Mouse (Mus musculus) 3T3-L1 (cell line): ENCODE results near the gene Metap1.
A peak's percentile ranks its signal among the peaks of the same experiment; 100 is the strongest.

Experiments
- DNase-seq: peaks from one replicate; pipeline ENCODE4 v3.0.0-alpha.2; 2015; ENCODE audit warnings: low read depth, low spot score

The Metap1 gene

DNA sequence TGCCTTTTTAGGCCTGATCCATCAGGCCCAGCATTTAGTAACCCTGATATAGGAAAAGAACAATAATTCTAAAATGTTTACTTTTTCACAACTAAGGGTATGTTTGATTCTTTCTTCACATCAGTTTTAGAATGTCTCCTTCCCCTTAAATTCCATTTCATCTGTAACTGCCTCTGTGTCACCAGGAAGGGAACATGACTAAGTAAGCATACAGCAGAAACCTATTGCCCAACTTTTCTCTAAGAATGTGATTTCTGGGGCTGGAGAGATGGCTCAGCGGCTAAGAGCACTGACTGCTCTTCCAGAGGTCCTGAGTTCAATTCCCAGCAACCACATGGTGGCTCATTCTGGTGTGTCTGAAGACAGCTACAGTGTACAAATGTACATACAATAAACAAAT lies 35.1 kb downstream of the Metap1 start:
- peak; percentile 41 for DNase-seq

DNA sequence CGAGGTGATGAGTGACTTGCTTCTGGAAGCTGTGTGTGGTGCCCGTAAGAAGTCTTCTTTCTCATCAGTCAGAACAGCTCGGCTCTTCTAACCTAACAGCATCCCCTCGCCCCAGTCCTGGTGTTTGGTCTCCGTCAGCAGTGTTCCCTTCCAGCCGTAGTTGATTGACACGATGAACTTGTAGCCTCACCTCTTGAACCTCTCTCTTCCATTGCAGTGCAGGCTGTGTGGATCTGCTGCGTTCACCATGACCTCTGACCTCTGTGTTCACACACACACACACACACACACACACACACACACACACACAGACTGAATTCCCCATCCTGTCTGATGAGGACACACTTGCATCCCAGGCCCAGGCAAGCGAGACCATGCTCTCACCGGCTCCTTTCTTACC lies 37.1 kb downstream of the Metap1 start:
- no peak for DNase-seq

DNA sequence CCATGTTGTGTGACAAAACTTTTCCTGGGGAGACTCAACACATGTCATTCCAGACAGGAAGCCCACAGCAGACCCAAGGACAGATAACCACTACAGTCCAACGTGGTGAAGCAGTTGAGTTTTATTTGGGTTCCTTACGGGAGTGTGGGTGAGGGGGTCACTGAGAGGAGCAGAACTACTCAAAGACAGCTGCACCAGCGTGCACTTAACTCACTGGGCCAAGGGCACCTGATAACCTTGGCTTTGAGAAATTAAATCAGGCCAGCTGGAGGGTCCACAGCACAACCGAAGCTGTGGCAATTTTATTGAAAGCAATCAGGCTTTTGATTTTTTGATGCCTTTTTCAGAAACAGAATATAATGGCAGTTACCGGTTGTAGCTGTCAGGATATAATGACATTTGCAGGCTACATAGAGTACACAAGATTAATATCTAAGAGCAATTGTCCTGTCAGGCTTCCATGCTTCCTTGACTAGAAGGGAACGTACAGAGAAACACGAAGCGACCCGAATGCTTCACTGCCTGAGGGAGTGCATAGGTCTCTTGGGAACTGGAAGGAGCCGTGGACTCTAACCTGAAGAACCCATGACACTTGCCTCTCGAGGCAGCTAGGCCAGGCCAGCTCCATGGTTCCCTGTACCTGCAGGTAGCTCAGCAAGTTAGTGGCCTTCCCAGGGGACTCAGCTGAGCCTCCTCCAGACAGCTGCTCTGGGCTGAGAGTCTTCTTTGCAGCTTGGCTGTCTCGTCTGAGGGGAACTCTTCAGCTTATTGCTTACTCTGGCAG lies 41.0 kb downstream of the Metap1 start:
- no peak for DNase-seq

DNA sequence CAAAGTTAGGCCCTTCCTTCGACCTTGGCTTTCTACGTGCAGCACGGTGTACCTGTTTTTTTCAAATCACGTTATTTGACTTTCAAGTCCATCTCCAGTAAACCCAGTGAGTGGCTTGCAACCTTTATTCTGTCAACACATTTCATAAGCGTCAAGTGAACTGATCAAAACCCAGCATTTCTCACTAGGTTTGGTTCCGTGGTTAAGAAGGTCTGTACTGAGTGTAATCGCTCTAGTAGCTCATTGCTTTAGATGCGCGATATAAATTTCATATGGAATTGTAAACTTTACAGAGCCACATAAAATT lies 45.9 kb downstream of the Metap1 start:
- no peak for DNase-seq

DNA sequence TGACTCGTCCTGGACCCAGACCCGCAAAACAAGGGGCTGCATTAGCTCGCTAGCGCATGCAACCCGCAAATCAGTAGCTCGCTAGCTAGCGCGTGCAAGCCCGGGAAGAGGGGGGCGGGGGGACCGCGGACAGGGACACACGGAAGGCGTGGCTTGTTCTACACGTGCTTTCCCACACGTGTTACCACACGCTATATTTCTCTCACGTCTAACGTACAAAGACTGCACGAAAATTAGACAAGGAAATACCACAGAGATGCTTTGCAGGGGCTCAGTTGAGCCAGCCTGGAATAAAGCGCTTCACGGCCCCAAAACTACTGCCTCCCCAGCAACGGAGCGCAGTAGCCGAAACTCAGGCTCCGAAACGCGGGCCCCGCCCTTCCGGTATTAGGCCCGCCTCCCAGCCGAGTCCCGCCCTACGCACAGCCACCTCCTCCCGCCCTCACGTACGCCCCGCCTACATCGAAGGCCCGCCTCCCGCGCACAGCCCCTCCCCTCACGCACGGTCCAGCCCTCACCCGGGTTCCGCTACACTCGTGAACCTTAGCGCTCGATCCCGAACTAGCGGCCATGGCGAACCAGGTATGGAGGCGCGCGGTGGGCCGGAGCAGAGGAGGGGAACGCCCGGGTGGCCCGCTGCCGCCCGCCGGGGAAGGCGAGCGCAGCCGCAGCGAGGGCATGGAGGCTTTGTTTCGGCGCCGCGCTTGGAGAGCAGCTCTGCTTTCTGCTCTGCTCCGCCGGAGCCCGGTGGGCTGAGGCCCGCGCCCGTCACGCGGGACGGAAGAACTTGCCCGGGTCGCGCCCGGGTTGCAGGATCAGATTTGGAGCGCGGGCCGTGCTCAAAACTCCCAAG lies 46.5 kb downstream of the Metap1 start, which contains the start of gene Adh5:
Adh5 (plus strand) TSS at position 482 of the 853 bp plus-strand sequence.
- peak; percentile 90 for DNase-seq

DNA sequence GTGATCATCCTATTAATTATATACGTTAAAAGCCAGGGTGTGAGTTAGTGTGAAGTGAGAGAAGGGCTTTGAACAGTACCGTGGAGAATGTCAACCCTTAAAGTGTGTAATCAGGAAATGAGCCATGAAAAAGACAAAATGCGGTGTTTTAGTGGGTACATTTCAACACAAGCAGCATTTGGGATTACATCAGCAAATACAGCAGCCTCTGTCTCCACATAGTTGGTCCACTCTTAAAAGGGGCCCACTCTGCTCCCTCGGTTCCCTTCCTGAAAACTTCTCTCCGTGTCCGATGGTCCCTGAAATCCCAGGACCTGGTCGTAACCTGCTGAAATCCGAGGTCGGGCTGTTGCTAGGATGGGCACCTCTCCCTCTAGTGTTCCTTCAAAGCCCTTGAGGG lies 47.1 kb downstream of the Metap1 start:
- DNase-seq = no peak

DNA sequence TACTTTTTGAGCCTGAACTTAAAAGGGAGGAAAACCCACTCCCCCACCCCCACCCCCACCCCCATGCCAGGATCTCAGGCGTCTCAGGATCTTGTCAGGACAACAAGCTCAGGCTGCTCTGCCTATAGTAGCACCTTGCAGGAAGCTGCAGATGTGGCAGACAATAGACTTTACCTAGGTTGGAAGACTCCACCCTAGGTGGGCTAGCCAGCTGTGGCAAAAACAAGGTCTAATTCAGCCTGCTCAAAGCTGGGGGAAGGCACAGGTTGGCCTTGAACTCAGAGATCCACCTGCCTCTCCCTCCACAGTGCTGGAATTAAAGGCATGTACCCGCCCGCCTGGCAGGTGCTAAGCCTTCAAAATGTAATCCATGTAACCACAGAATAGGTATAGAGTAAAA lies 50.6 kb downstream of the Metap1 start:
- DNase-seq = no peak

DNA sequence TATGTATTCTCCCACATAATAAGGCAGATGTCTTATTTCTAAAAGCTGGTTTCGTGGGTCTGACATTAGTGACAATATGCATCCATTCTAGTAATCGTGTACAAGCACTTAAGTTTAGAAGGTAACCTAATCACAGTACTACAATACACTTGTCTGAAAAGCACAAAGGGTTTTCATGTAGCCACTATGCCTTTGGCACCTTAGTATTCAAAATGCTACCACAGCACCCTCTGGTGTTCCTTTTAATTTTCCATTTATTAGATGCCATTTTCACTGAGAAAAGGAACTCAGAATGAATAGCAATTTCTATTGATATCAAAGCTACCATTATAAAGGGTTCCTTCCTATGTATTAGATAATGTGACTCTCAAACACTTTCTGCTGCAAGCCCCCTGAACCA lies 57.5 kb downstream of the Metap1 start:
- peak; percentile 72 for DNase-seq

DNA sequence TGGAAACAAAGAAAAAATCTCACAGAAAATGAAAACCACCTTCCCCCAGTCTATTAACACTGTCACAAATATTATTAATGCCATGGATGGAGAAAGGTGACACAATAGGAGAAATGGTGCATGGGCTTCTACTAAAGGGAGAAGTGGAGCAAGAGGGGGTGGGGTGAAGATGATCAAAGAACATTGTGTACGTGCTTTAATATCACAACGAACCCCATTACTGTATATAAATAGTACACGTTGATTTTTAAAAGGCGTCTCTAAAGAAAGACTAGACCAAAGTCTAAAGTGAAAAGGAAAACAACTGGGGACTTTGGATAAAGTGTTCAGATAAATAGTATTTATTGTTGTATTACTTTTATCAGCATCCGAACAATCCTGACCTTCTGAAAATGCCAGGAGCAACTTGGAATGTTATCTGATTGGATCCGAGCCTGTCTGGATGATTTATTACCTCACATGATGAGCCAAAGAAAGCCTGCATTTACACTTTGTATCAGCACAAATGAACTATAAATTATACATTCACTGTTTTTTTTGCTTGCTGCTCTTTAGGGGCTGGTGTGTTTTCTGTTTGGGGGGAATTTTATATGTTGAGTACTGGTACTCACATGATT lies 58.8 kb downstream of the Metap1 start:
- no peak for DNase-seq

DNA sequence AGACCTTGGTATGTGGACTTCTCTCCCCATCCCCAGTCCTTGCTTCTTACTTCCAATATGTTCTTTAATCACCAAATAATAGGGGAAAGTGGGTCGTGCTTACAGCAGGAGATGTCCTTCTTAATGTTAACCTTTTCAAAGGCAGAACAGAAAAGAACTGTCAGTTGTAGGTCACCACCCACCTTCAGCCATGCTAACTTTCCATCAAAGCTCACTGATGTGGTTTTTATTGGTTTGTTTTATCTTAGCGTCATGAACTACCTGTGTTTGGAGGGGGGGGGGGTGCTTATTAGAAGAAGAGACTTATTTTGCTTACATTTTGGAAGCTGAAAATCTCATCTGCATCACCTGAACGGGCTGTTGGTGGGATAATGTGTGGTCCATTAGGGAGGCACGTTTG lies 65.1 kb downstream of the Metap1 start:
- DNase-seq = no peak

DNA sequence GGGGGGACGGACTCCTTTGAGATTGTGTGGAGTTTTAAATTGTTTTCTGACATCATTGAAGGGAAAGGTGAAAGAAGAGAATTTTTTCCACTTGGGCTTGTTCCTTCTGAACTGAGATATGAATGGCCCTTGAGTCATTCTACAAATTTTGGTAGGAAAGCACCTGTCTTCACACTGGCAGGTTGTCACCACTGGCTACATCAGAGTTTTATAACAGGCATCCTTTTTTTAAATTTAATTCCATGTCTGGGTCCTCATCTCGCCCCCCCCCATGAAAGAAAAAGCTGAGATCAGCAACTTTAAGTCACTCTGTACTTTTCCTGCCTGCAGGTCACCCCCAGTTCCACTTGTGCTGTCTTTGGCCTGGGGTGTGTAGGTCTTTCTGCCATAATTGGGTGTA lies 65.7 kb downstream of the Metap1 start:
- DNase-seq = no peak

DNA sequence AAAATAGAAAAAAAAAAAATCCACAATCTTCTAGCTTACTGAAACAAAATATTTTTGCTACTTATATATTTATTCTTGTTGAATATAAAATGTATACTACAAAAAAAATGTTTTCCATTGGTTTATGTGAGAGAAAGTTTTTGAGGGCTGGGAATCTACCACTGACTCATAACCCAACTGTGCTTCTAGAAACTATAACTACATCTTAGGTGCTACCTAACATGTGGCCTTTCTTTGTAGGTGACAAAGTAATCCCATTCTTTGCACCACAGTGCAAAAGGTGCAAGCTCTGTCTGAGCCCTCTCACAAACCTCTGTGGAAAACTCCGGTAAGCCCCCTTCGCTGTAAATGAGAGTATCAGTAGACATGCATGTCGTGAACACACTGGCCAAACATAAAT lies 68.9 kb downstream of the Metap1 start:
- no peak for DNase-seq

DNA sequence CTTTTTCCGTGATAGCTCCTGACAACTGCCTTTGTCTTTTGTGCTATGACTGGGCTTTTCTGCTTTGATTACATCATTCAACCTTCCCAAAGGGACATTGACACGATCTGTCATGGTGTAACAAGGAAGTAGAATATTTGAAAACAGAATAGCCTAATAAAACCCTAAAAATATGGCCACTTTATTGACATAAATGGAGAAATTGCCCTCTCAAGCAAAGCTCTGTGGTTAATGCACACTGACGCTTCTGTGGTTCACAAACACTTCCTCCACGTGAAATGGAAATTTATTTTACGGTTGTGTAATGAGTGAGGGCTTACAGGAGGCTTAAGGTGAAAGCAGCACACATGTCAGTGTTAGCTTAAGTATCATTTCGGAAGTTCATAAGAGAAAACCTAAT lies 69.9 kb downstream of the Metap1 start:
- no peak for DNase-seq

DNA sequence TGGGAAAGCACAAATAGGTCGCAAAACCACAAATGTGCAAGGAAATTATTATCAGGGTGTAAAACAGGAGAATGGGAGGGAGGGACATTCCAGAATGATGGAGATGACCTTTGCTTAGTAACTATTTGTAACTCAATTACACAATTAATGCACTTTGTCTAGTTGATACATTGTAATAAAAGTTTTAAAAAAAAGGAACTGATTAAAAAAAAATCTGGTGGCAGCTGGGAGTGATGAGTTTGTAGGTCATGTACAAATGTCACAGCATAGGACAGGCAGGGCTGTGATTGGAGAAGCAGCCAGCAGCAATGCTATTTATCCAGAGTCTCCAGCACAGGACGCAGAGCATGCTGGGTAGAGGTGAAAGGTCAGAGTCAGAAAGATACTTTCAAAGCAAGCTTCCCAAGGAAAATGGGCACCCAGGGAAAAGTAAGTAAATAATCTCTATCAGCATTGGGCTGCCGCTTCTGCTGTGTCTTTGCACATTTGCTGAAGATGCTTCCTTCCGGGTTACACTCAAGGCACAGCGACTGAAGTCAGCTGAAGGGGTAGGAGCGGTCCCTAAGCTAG lies 74.1 kb downstream of the Metap1 start, which contains the start of gene Adh4:
Adh4 (plus strand) TSS at position 346 of the 570 bp plus-strand sequence.
- DNase-seq = no peak

DNA sequence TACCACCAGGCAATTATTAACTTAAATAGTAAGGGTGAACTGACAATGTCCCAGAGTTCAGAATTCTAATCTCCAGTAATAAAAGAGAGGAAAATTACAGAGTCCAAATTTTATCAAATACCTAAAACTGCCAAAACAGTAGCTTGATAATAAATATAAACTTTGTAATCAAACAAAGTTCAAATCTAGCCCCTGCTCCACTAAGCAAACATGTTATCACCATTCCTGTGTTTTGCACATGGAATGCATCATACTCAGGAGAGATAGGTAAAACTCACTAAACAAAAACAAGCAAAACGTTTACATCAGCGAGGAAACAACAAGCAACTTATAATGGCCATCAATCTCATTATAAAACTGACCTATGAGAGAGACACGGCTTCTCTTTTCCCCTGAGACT lies 79.1 kb downstream of the Metap1 start:
- DNase-seq = no peak

DNA sequence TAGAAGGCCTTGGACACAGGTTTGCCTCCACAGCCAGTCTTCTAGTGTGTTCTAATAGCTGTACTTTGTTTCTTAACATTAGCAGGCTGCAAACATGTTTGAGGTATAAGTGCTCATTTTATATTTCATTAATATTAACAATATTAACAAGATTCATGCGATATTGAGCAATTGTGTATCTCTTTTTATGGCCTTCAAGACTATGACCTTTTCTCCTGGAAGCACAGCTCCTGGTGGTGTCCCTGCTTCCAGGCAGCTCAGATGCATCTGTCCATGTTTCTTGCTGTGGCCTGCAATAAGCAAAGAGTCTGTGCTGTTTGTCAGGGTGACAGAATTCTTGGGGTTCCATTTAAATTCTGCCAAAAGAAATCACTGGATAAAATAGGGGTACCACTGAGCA lies 79.7 kb downstream of the Metap1 start:
- DNase-seq = no peak
